Mouse (Mus musculus): Measurements from ENCODE around the gene Calcoco1.

The Calcoco1 gene

GRCm38 (mm10) chr15:102737092-102737491 lies 15.1 kb upstream of the Calcoco1 start:
- no peak for DNase-seq

GRCm38 (mm10) chr15:102736127-102736944 lies 14.4 kb upstream of the Calcoco1 start:
- DNase-seq: no peak

GRCm38 (mm10) chr15:102735031-102735430 lies 13.1 kb upstream of the Calcoco1 start:
- DNase-seq: no peak

- no peak for DNase-seq
Observed at GRCm38 (mm10) chr15:102733759-102734531, 12.0 kb upstream of the Calcoco1 start.

- DNase-seq: no peak
Observed at GRCm38 (mm10) chr15:102733233-102733632, 11.3 kb upstream of the Calcoco1 start.

- no peak for DNase-seq
Observed at GRCm38 (mm10) chr15:102732406-102732805, 10.4 kb upstream of the Calcoco1 start.

- no peak for DNase-seq
Observed at GRCm38 (mm10) chr15:102727951-102728350, 6.0 kb upstream of the Calcoco1 start.

- DNase-seq: no peak
Observed at GRCm38 (mm10) chr15:102723358-102724135, 1.6 kb upstream of the Calcoco1 start.

GRCm38 (mm10) chr15:102722500-102722931 lies 538 bp upstream of the Calcoco1 start:
- DNase-seq: no peak

GRCm38 (mm10) chr15:102721016-102721898 lies 721 bp downstream of the Calcoco1 start:
- no peak for DNase-seq

- no peak for DNase-seq
Observed at GRCm38 (mm10) chr15:102716132-102716531, 5.8 kb downstream of the Calcoco1 start.

- DNase-seq: no peak
Observed at GRCm38 (mm10) chr15:102707736-102708269, 14.2 kb downstream of the Calcoco1 start.

- DNase-seq: no peak
Observed at GRCm38 (mm10) chr15:102705923-102706503, 16.0 kb downstream of the Calcoco1 start.

- no peak for DNase-seq
Observed at GRCm38 (mm10) chr15:102705226-102705894, 16.6 kb downstream of the Calcoco1 start.

- DNase-seq: no peak
Observed at GRCm38 (mm10) chr15:102704806-102705205, 17.2 kb downstream of the Calcoco1 start.

- no peak for DNase-seq
Observed at GRCm38 (mm10) chr15:102702972-102703371, 19.0 kb downstream of the Calcoco1 start.

GRCm38 (mm10) chr15:102698193-102698592 lies 23.8 kb downstream of the Calcoco1 start:
- DNase-seq: peak; percentile 79

GRCm38 (mm10) chr15:102696899-102697298 lies 25.1 kb downstream of the Calcoco1 start:
- no peak for DNase-seq

GRCm38 (mm10) chr15:102693600-102693999 lies 28.4 kb downstream of the Calcoco1 start:
- peak; percentile 91 for DNase-seq

- DNase-seq: peak; percentile 71
Observed at GRCm38 (mm10) chr15:102692991-102693411, 29.0 kb downstream of the Calcoco1 start.

Measured in right cerebral cortex, adult 18-20 months (tissue).